Mouse (Mus musculus): Measurements from ENCODE around the gene Ostf1.

The Ostf1 gene

DNA sequence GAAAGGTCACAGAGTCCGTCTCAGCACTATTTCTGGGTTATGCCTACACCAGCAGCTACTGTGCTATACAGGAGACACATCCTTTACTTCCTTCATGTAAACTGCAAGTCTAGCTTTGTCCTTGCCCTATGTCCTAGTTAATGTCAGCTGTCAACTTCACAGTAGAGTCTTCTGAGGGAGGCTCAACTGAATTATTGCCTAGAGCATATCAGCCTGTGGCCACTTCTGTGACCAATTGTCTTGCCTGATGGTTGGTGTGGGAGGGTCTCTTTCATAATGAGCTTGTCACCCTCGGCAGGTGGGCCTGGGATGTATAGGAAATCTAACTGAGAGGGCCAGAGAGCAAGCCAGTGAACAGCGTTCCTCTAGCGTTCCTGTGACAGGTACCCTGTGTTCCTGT is 11.8 kb upstream of the Ostf1 start:
- no peak for DNase-seq

DNA sequence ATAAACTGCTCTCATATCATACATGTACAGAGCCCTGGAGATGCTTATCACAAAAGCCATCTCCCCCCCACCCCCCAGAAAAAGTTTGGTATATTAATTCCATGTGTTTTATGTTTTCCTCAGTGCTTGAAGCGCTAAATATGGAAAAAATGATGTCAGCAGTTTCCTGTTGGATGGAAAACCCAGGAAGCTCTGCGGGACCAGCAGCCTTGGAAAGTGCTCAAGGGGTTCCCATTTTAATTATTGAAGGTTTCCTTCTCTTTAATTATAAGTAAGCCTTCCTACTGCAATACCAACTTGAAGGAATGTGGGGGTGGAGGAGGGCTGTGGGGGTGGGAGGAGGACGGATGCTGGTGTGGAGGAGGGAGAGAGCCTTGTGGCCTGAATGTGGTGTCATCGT is 9.4 kb upstream of the Ostf1 start:
- no peak for DNase-seq

DNA sequence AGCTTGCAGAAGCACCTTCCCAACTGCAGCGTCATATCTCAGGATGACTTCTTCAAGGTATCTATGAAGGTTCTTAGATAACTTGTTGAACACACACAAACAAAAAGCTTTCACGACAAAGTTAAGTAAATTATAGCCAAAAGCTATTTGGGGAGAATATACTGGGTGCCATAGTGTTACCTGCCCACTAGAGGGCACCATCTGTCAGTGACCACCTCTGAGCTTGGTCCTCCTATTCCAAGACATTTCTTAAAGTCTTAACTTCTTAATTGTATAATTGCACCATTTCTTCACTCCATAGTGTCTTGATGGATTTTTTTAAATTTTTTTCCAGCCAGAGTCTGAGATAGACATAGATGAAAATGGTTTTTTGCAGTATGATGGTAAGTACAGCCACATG is 7.9 kb upstream of the Ostf1 start:
- no peak for DNase-seq

- DNase-seq: no peak
Observed at GRCm38 (mm10) chr19:18638949-18639348, 7.3 kb upstream of the Ostf1 start.

GRCm38 (mm10) chr19:18637954-18638353 is 6.3 kb upstream of the Ostf1 start:
- DNase-seq: no peak

DNA sequence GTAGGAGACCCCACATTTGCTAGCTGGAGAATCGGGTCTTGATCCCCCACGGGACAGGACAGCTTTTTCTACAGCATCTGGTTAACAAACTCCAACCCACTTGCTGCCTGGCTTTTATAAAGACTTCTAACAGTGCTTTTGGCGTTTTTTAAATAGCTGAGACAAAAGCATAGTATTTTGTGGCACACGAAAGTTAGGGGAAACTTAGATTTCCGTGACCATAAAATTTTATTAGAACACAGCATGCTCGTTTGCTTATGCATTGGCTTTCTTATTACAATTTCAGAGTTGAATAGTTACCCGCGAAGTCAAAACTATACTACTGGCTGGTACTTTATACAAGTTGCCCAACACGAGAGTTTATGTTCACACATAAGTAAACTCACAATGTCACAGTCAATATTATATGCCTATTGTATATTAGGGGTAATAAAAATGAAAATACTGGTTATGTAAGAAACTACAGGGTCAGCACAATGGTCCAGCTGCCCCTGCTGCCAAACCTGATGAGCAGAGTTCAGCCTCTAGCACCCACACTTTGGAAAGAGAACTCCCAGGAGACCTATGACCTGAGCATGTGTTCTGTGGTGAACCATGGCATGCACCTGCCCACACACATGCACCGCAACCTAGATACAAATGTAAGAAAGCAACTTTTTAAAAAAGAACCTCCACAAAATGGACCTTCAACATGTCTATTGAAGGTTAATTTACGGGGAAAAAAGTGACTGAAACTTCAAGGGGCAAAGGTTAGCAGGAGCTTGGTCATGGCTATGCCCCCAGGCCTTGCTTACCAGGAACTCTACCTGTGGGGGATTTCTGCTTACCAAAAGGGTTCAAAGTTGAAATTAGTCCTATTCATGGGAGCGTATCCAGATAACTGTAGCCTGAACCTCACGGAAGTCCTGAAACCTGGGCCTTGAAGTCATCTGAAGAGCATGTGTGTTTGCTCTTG is 885 bp upstream of the Ostf1 start:
- DNase-seq: no peak

GRCm38 (mm10) chr19:18631161-18631643 is 421 bp downstream of the Ostf1 start:
- DNase-seq: peak; percentile 42

DNA sequence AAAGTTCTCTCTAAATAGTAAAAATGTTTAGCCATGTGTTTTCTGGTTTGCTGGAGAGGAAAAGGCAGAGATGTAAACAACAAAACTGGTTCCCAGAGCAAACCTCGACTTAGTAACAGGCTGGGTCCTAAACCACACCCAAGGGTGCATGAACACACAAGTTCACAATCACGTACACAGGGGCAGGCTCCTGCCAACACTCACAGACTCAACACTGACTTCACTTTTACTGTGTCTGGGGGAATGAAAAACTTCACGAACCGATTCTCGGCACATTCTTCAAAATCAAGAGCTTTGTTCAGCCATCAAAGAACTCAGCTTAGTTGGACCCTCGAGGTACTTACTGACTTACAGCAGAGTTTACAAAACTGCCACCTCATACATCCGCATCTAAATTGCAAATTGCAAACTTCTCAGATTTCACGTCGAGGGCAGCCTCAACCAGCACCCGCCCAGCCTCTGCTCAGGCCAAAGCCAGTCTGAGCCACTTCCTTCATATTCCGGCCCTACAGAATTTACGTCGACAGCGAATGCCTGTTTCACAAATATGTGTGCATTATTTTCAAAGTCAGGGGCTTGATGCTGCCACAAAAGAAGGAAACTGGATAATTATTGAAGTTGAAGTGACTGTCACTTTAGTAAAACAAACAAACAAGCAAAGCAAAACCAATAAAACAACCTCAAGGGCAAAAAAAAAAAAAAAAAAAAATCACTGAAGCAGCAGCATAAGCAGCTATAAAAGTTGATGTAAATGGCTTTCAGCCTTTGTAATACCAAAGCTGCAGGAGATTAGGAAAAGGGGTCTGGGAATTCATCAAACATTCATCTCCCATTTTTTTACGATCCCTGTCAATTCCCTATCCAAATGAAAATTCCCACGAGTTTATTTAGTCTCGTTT is 1.2 kb downstream of the Ostf1 start:
- DNase-seq: no peak

GRCm38 (mm10) chr19:18629589-18629988 is 2.0 kb downstream of the Ostf1 start:
- DNase-seq: no peak

- DNase-seq: no peak
Observed at GRCm38 (mm10) chr19:18623894-18624293, 7.7 kb downstream of the Ostf1 start.

DNA sequence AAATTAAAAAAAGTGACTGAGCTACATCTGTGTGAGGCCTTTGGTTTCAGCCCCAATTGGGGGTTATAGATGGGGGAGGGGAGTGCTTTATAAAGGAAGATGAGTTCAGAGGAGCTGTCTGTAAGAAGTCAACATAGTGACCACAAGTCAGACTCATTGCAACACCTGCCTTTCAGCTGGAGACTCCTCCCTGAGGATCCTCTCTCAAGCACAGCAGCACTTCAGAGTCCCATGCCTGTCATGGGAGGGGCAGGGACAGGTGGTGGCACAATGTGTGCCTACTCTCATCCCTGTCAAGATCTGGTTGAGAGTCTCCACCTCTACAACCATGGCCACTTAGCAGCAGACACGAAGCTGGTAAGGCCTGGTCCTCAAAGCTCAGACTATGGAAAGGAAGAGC is 11.9 kb downstream of the Ostf1 start:
- no peak for DNase-seq

DNA sequence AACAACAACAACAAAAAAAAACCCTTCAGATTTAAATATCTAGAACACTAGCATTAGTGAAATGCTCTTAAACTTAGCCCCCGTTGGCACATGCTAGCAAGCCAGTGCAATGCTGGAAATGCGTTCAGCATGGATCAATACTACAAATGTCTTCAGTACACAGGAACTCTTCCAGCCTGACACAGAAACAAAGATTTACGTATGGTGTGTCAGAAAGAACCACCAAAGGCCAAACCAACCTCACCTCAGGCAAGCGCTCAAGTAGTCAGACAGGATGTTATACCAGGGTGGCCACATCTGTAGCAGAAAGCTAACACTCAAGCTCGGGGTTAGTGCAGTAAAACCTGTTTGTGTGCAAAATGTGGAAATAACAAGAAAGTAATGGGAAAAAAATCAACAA is 12.6 kb downstream of the Ostf1 start:
- DNase-seq: no peak

DNA sequence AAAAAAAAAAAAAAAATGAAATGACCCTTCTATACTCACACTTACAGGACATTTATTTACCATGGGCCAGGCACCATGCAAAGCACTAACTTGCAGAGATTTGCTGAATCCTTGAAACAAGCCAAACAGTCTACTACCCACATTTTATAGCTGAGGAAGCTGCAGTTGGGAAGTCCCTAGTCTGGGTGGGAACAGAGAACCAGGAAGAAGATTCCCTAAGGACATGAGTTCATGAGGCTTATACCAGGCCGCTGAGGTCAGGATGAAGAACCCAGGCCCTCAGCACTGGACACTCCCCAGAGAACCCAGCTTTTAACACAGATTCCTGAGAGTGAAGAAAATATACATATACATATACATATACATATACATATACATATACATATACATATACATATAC is 14.1 kb downstream of the Ostf1 start:
- no peak for DNase-seq

- no peak for DNase-seq
Observed at GRCm38 (mm10) chr19:18615680-18616240, 15.9 kb downstream of the Ostf1 start.

GRCm38 (mm10) chr19:18614337-18614736 is 17.3 kb downstream of the Ostf1 start:
- DNase-seq: no peak

- DNase-seq: no peak
Observed at GRCm38 (mm10) chr19:18608975-18609374, 22.6 kb downstream of the Ostf1 start.

DNA sequence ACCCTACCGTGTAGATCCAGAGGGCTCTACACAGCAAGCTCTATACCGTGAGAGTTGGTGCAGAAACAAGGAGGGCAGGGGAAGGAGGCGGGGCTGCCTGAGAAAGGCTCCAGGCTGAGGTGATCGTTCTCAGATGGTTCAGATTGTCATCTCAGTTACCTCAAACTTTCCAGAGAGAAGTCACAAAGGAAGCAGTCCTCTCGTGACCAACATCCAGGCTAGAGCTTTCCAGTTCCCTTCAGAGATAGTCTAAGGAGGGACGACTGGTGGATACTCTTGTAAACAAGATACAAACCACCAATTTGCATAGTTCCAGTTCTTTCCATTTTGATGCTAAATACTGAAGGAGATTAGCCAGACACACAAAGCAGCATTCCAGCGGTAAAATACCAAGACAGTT is 23.7 kb downstream of the Ostf1 start:
- DNase-seq: no peak

DNA sequence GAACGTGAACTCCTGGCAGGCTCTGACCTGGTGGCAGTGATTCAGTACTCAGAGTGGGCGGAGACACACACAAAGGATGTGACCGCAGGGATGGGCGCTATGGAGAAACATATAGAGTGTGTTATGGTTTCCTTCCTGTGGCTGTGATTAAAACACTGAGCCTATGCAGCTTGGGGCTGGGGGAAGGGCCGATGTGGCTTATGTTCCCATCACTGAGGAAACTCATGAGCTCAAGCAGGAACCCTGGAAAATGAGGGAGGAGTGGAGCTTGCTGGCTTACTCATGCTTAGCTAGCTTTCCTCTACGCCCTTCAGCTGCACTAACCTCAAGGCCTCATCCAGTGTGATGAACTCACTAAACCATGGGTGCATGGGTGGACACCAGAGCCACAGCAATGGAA is 28.6 kb downstream of the Ostf1 start:
- DNase-seq: no peak

GRCm38 (mm10) chr19:18600611-18601010 is 31.0 kb downstream of the Ostf1 start:
- no peak for DNase-seq

DNA sequence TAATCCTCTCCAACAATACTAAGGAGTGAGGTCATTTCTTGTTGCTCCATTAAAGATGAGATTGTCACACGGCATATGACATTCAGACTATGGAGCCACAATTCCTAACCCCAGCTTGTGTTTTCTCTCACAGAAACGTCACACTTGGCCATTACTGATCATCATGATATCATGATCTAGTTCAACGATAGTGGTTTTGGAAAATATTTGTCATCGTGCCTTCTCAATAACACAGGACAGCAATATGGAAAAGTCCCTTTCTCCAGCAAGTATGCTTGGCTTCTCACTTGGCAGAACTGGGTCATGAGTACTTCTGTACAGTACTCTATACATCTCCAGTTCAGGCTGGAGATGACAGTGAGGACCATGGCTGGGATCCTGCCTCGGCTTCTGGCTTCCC is 32.0 kb downstream of the Ostf1 start:
- DNase-seq: no peak

GRCm38 (mm10) chr19:18599051-18599450 is 32.6 kb downstream of the Ostf1 start:
- DNase-seq: no peak

- DNase-seq: no peak
Observed at GRCm38 (mm10) chr19:18598265-18598926, 33.2 kb downstream of the Ostf1 start.

DNA sequence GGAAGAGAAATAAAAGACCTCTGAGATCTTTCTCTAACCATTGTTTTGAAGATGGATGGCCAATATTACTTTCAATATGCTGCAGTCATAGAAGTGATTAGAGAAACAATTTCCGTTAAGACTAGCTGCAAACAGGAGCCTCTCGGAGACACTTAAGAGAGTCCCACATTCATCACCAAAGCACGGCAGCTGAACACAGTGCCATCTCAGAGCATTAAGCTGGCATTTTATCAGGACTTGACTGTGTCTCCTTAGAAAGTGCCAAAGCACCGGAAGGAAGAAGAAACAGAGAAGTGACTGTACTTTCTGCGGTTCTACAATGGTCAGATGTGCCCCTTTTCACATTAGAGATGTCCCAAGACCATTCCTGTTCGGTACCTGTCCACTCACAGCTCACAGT is 33.9 kb downstream of the Ostf1 start:
- no peak for DNase-seq

Data from right cerebral cortex, postnatal 14 days (tissue).